Mouse (Mus musculus): ENCODE results near the gene Olfr340. TPM values are rescaled to one million over a fixed set of nuclear protein-coding genes. Genes with fewer than 3 reads are reported as not detected.
"Not testable (repeated sequence)": the region's sequence is repeated elsewhere in the genome, so short reads cannot be mapped to it uniquely, and the experiment has no call there.

The Olfr340 gene
- total RNA-seq (2015) (not detected in 2 replicates), total RNA-seq (2017) (not detected in 2 replicates)

DNA sequence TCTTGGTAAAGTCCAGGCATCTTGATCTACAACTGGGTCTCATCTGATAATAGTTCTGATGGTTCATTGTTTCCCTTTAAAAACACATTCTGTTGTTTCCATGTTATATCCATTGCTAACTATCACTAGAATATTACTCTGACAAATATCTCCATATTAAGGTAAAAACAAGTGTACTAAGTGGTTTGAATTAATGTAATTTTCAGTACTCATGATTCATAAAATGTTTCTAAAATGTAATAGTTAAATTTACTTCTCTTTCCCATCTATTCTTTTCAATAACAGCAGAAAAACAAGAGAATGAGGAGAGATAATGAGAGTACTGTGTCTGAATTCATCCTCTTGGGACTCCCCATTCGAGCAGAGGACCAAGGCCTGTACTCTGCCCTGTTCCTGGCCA lies at the start of gene Olfr340:
Gene Olfr340, plus strand, starts transcription at position 301 of the 400 bp plus-strand sequence.
- no peak for ATAC-seq (replicated peaks; ENCODE audit: poor library complexity)

DNA sequence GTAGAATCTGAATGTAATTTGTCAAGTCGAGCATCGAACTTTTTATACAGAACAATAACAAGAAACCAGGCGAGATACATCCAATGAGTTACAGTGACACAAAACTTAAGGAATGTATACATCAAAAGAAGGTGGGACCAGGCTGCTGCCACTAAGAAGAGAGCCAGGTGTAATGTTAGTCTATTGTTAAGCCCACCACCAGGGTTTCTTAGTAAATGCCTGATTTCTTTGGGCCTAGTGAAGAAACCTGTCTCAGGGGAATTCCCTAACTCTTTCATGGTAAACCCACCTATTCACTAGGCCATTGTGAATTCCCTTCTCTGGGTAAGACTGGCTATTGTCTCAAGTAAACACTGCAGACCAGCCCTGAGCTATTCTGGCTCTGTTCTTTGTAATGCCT lies 37.2 kb upstream of the Olfr340 start:
- ATAC-seq (replicated peaks; ENCODE audit: poor library complexity) = not testable (repeated sequence)

DNA sequence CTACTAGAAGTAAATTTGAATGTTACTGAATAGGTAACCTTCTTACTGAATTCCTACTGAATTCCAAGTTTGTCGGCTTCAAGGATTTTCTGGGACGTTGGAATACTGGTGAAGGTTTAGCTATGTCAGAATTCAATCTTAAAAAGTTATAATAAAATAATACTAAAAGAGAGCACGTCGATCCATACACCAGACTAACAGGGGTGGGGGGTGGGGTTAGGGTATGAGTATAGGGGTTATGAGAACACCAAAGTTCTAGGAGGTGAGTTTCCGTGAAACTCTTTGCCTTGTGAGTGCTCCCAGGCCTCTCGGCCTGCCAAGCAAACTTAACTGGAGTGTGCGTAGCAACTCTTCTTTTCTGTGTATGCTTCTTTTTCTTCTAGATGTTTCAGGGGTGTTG lies 36.8 kb upstream of the Olfr340 start:
- ATAC-seq (replicated peaks; ENCODE audit: poor library complexity) = not testable (repeated sequence)

DNA sequence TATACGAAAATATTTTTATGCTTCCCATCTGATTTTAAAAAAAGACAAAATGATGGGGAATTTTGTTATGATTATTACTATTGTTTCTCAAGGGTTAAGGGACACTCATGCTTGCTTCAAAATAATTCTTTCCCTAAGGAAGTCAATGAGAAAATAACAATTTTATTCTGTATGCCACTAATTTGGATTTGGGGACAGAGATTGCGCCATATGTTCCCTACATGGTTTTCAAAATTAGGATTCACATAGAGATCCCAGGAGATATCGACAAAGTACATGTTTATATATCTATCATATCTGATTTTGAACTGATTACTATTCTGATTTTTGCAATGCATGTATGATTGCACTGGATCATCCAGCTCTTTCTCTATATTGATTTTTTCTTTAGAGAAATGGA lies 33.7 kb upstream of the Olfr340 start, which contains the start of gene Olfr339:
Gene Olfr339, plus strand, starts transcription at position 301 of the 400 bp plus-strand sequence.
- ATAC-seq (replicated peaks; ENCODE audit: poor library complexity) = no peak

DNA sequence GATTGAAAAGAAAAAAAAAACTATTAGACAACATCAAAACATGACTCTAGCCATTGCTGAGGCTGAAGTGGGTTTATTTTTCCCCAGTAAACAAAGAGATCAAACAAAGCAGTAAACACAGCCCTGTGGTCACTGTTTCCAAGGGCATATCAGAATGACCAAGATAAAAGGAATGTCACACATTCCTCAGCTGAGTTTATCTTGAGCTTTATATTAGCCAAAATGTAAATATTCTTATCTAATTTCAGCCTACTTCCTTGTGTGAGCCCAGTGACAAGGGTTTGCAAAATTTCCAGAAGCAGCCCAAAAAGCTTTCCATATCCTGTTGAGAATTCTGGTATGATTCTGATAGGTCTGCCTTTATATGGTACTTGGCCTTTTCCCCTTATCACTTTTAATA lies 21.2 kb downstream of the Olfr340 start:
- no peak for ATAC-seq (replicated peaks; ENCODE audit: poor library complexity)

DNA sequence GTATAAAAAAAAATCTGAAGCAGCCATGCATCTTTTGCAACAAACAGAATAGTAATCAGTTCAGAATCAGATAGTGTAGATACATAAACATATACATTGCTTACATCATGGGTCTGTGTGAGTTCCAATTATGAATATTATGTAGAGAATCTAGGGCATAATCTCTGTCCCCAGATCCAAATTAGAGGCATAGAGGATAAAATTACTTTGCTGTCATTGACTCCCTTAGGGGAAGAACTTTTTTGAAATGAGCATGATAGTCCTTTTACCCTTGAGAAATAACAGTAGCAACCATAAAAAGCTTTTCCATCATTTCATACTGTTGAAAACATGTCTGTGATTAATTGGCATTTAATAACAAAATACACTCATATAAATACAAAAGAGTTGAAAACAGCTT lies 30.0 kb downstream of the Olfr340 start, which contains the start of gene Olfr341:
Gene Olfr341, minus strand, starts transcription at position 101 of the 400 bp plus-strand sequence.
- ATAC-seq (replicated peaks; ENCODE audit: poor library complexity) = no peak

Other genes with a start within 250 kb of the Olfr340 start
- gene Ptgs1, start 222.2 kb upstream of the Olfr340 start, total RNA-seq (2015) = 32.0 and 36.6 TPM in 2 replicates
- 40.4 and 40.5 TPM in 2 replicates for gene Ptgs1, start 222.2 kb upstream of the Olfr340 start, total RNA-seq (2017)
- gene Olfr338, start 79.1 kb upstream of the Olfr340 start, total RNA-seq (2015) = not detected in 2 replicates
- not detected in 2 replicates for gene Olfr338, start 79.1 kb upstream of the Olfr340 start, total RNA-seq (2017)
- not detected in 2 replicates for gene Olfr339, start 33.6 kb upstream of the Olfr340 start, total RNA-seq (2015)
- not detected in 2 replicates for gene Olfr339, start 33.6 kb upstream of the Olfr340 start, total RNA-seq (2017)
- not detected in 2 replicates for gene Olfr341, start 29.9 kb downstream of the Olfr340 start, total RNA-seq (2015)
- not detected in 2 replicates for gene Olfr341, start 29.9 kb downstream of the Olfr340 start, total RNA-seq (2017)
- gene Olfr342, start 72.4 kb downstream of the Olfr340 start, total RNA-seq (2015) = not detected in 2 replicates
- not detected in 2 replicates for gene Olfr342, start 72.4 kb downstream of the Olfr340 start, total RNA-seq (2017)
- gene Olfr344, start 114.1 kb downstream of the Olfr340 start, total RNA-seq (2015) = not detected in 2 replicates
- not detected in 2 replicates for gene Olfr344, start 114.1 kb downstream of the Olfr340 start, total RNA-seq (2017)
- not detected in 2 replicates for gene Olfr345, start 187.5 kb downstream of the Olfr340 start, total RNA-seq (2015)
- gene Olfr345, start 187.5 kb downstream of the Olfr340 start, total RNA-seq (2017) = not detected in 2 replicates
- not detected in 2 replicates for gene Olfr346, start 233.2 kb downstream of the Olfr340 start, total RNA-seq (2015)
- gene Olfr346, start 233.2 kb downstream of the Olfr340 start, total RNA-seq (2017) = not detected in 2 replicates

Measured in megakaryocyte progenitor cell, adult 5-6 weeks (primary cell).